Mouse (Mus musculus): ENCODE results near the gene Cux2. TPM values are rescaled to one million over a fixed set of nuclear protein-coding genes. Genes with fewer than 3 reads are reported as not detected.

Gene Cux2
- polyA plus RNA-seq, 1 experiment, result 0.62 TPM

DNA sequence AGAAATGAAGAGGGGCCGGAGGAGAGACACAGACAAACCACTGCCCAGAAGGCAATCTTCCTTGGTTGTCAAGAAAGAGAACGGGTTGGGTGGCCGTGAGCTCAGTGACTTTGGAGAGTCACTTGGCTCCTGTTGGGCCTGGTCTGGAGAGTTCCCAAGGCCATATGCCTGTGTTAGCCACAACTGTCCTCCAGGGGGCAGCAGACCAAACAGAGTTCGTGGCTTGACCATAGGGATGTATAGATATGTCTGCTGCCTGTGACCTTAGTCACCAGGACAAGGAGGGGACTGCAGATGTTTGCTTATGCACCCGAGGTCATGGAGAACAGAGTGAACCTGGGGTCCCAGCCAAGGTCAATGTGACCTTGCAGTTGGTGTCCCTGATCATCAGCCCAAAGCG lies 104.1 kb downstream of the Cux2 start:
- H3ac ChIP-seq (ENCODE audit: control insufficient read depth, insufficient read length), result no peak overlapping the region
- H3K27me3 ChIP-seq (ENCODE audit: control insufficient read depth, insufficient read depth, insufficient read length), result peaks cover 65% of the 10 kb centered on the region
- no peaks in the 10 kb centered on the region for H3K79me2 ChIP-seq (ENCODE audit: control insufficient read depth, insufficient read depth)
- H3K4me3 ChIP-seq, result no peak overlapping the region
- H3K4me2 ChIP-seq (ENCODE audit: low read depth), result no peak overlapping the region
- no peaks in the 10 kb centered on the region for H3K36me3 ChIP-seq (ENCODE audit: control insufficient read depth, insufficient read depth)
- TF ChIP-seq MYOD1 (IDR thresholded peaks at IDR 0.05; ENCODE audit: control insufficient read depth in 1 of 3, insufficient read length in 2 of 3, low read depth in 2 of 3) (no peak), POLR2A (IDR thresholded peaks at IDR 0.05; ENCODE audit: insufficient read length, low read depth) (no peak), USF1 (IDR thresholded peaks at IDR 0.05; ENCODE audit: low read depth) (no peak), MYOG (IDR thresholded peaks at IDR 0.05; ENCODE audit: control insufficient read depth in 1 of 3, insufficient read depth in 1 of 3, insufficient read length in 2 of 3, low read depth in 2 of 3) (no peak), MAX (IDR thresholded peaks at IDR 0.05; ENCODE audit: low read depth) (no peak)

DNA sequence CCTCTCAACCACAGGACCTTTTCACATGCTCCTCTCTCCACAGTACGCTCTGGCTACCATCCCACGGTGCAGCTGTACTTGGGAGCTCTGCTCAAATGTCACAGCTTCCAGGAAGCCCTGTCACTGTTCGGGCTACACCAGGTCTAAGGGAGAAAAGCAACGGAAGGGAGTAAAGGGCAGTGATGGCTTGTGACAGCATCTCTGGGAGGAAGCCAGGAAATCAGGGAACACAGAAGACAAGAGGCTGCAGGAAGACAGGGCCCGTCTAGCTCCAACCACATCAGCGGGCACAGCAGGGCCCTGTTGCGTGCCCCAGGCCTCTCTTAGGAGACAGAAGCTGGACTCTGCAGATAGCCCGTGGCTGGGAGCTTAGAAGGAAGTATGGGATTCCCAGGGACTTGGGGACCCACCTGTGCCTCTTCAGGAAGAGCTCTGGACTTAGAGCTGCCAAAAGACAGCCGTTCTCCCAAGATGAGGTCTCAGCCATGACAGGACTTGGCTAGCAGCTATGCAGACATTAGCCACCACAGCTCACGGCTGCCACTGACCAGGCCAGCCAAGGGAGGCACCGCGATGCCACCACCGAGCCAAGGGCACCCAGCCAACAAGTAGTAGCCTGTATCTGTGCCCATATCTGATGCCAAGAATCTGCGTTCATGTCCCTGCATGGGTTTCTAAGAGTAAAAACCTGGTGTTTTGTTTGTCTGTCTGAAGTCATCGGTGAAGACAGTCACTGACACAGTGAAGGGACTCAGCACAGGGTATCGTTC lies 105.7 kb downstream of the Cux2 start:
- Histone ChIP-seq H3K36me3 (ENCODE audit: control insufficient read depth, insufficient read depth) (no peaks in the 10 kb centered on the region), H3K27me3 (ENCODE audit: control insufficient read depth, insufficient read depth, insufficient read length) (peaks cover 66% of the 10 kb centered on the region), H3K79me2 (ENCODE audit: control insufficient read depth, insufficient read depth) (no peaks in the 10 kb centered on the region), H3K4me3 (no peak overlapping the region), H3ac (ENCODE audit: control insufficient read depth, insufficient read length) (no peak overlapping the region), H3K4me2 (ENCODE audit: low read depth) (no peak overlapping the region)
- no peak for TF ChIP-seq SRF (IDR thresholded peaks at IDR 0.05; ENCODE audit: control insufficient read depth, insufficient read length, low read depth)
- no peak for TF ChIP-seq TCF12 (IDR thresholded peaks at IDR 0.05; ENCODE audit: insufficient read depth, poor library complexity, severe bottlenecking)
- no peak for TF ChIP-seq MYOG (IDR thresholded peaks at IDR 0.05; ENCODE audit: control insufficient read depth in 1 of 3, insufficient read depth in 1 of 3, insufficient read length in 2 of 3, low read depth in 2 of 3)
- TF ChIP-seq MYOD1 (IDR thresholded peaks at IDR 0.05; ENCODE audit: control insufficient read depth in 1 of 3, insufficient read length in 2 of 3, low read depth in 2 of 3), result no peak
- TF ChIP-seq REST (IDR thresholded peaks at IDR 0.05; ENCODE audit: insufficient read depth, insufficient read length), result no peak
- TF ChIP-seq TCF3 (IDR thresholded peaks at IDR 0.05; ENCODE audit: insufficient read length, low read depth), result no peak

DNA sequence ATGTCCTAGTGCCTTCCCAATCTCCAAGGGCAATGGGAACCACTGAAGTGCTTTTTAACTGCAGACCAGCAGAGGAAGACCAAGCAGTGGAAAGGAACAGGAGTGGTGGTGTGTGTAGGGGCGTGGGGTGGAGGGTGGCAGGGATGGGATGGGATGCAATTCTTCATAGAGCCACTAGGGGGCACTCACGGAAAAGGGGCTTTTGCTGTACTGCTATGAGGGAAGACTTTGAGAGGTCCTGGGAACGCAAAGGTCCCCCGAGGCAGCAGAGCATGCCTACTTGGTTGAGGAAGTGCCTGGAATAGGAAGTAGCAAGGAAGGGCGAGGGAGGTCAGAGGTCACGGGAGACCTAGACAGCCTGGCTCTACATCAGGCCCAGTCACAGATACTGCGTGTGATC lies 106.4 kb downstream of the Cux2 start:
- Histone ChIP-seq H3K79me2 (ENCODE audit: control insufficient read depth, insufficient read depth) (no peaks in the 10 kb centered on the region), H3K4me3 (no peak overlapping the region), H3K27me3 (ENCODE audit: control insufficient read depth, insufficient read depth, insufficient read length) (peaks cover 65% of the 10 kb centered on the region), H3K36me3 (ENCODE audit: control insufficient read depth, insufficient read depth) (no peaks in the 10 kb centered on the region), H3K4me2 (ENCODE audit: low read depth) (no peak overlapping the region), H3ac (ENCODE audit: control insufficient read depth, insufficient read length) (no peak overlapping the region)
- no peak for TF ChIP-seq POLR2A (IDR thresholded peaks at IDR 0.05; ENCODE audit: insufficient read length, low read depth)
- TF ChIP-seq TCF12 (IDR thresholded peaks at IDR 0.05; ENCODE audit: insufficient read depth, poor library complexity, severe bottlenecking), result no peak
- TF ChIP-seq REST (IDR thresholded peaks at IDR 0.05; ENCODE audit: insufficient read depth, insufficient read length), result no peak
- TF ChIP-seq MYOD1 (IDR thresholded peaks at IDR 0.05; ENCODE audit: control insufficient read depth in 1 of 3, insufficient read length in 2 of 3, low read depth in 2 of 3), result no peak
- TF ChIP-seq CEBPB (IDR thresholded peaks at IDR 0.05; ENCODE audit: insufficient read depth, poor library complexity, severe bottlenecking), result no peak
- no peak for TF ChIP-seq SRF (IDR thresholded peaks at IDR 0.05; ENCODE audit: control insufficient read depth, insufficient read length, low read depth)
- no peak for TF ChIP-seq E2F4 (IDR thresholded peaks at IDR 0.05; ENCODE audit: insufficient read depth)

DNA sequence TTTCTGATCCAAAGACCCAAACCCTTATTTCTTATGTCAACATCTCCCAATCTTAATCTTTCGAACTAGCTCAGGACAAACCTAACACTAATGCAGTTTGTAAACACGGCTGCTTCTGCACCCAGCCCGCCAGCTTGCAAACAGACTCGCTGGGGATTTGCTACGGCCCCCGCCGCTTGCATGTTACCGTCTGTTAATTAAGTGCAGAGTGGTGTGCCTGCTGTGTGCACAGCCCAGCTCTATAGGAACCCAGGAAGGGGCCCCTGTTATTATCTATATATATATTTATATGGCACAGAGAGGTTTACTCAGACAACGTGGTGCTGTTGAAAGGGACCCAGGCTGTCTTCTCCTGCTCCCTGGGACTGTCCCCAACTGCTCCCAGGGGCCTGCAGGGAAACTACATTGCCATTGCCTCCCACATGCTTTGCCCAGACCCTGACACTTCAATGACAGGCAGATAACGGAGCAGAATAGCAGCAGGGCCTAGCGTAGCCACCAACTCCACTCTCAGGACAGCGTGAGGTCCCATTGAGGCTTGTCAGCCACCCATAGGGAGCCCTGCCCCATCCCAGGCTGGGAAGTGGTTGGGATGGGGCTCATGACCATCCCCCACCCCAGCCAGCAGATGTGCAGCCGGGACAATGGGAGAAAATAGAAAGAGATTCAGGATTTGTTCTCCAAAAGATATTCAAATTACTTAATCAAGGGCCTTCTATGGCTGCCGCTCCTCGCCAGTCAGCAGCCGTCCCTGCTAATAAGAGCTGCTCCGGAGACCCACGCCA lies 111.6 kb downstream of the Cux2 start:
- no peak for TF ChIP-seq MYOG (IDR thresholded peaks at IDR 0.05; ENCODE audit: control insufficient read depth in 1 of 3, insufficient read depth in 1 of 3, insufficient read length in 2 of 3, low read depth in 2 of 3)
- no peak for TF ChIP-seq E2F4 (IDR thresholded peaks at IDR 0.05; ENCODE audit: insufficient read depth)
- no peak for TF ChIP-seq POLR2AphosphoS2 (IDR thresholded peaks at IDR 0.05; ENCODE audit: insufficient read length, low read depth)
- TF ChIP-seq CEBPB (IDR thresholded peaks at IDR 0.05; ENCODE audit: insufficient read depth, poor library complexity, severe bottlenecking), result no peak
- TF ChIP-seq MAX (IDR thresholded peaks at IDR 0.05; ENCODE audit: low read depth), result no peak
- TF ChIP-seq TCF3 (IDR thresholded peaks at IDR 0.05; ENCODE audit: insufficient read length, low read depth), result no peak
- TF ChIP-seq MYOD1 (IDR thresholded peaks at IDR 0.05; ENCODE audit: control insufficient read depth in 1 of 3, insufficient read length in 2 of 3, low read depth in 2 of 3), result no peak
- no peak for TF ChIP-seq USF1 (IDR thresholded peaks at IDR 0.05; ENCODE audit: low read depth)
- peaks cover 82% of the 10 kb centered on the region for H3K27me3 ChIP-seq (ENCODE audit: control insufficient read depth, insufficient read depth, insufficient read length)
- H3K79me2 ChIP-seq (ENCODE audit: control insufficient read depth, insufficient read depth), result no peaks in the 10 kb centered on the region
- no peak overlapping the region for H3K4me2 ChIP-seq (ENCODE audit: low read depth)
- H3ac ChIP-seq (ENCODE audit: control insufficient read depth, insufficient read length), result no peak overlapping the region
- no peak overlapping the region for H3K4me3 ChIP-seq
- H3K36me3 ChIP-seq (ENCODE audit: control insufficient read depth, insufficient read depth), result no peaks in the 10 kb centered on the region

DNA sequence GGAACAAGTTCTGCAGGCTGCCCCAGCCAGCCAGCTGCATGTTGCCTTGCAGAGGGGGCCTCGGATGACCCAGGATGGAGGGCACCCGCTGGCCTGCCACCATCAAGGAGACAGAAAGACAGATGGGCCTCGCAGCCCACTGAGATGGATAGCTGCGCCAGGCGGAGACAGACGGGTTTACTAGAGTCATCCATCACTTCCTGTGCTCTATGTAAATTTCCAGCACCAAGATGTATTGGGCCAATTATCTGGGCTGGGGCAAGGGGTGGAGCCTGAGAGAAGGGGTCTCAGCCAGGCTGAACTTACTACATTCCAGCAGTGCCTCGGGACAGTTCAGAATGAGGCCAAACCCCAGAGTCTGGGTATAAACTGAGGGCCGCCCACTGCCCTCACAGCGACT lies 119.6 kb downstream of the Cux2 start:
- peaks cover 75% of the 10 kb centered on the region for H3K27me3 ChIP-seq (ENCODE audit: control insufficient read depth, insufficient read depth, insufficient read length)
- no peak for TF ChIP-seq POLR2AphosphoS2 (IDR thresholded peaks at IDR 0.05; ENCODE audit: insufficient read length, low read depth)

More for the DNA sequence above, 119.6 kb downstream of the Cux2 start:
- H3K4me2 ChIP-seq (ENCODE audit: low read depth), result no peak overlapping the region
- no peaks in the 10 kb centered on the region for H3K79me2 ChIP-seq (ENCODE audit: control insufficient read depth, insufficient read depth)
- no peaks in the 10 kb centered on the region for H3K36me3 ChIP-seq (ENCODE audit: control insufficient read depth, insufficient read depth)
- no peak overlapping the region for H3K4me3 ChIP-seq
- no peak overlapping the region for H3ac ChIP-seq (ENCODE audit: control insufficient read depth, insufficient read length)

Data from myocyte (in vitro differentiated cells).